Mouse (Mus musculus) lung, postnatal 0 days (tissue): ENCODE results near the gene Paqr7.

Experiments
- CTCF ChIP-seq: IDR thresholded peaks from 2 replicates; pipeline ENCODE4 v1.5.1; 2016; ENCODE audit warnings: antibody characterized with exemption, mild to moderate bottlenecking
- EP300 ChIP-seq: IDR thresholded peaks from 2 replicates; pipeline ENCODE4 v1.6.1; 2016; ENCODE audit warnings: antibody characterized with exemption, mild to moderate bottlenecking, control low read depth

GRCm38 (mm10) chr4:134461252-134461651, 35.2 kb upstream of the Paqr7 start:
- TF ChIP-seq CTCF (no peak), EP300 (no peak)
